Mouse (Mus musculus): Measurements from ENCODE around the gene Mdm2. TPM values are rescaled to one million over a fixed set of nuclear protein-coding genes. Genes with fewer than 3 reads are reported as not detected.

Gene Mdm2
- total and polyA plus RNA-seq, 3 experiments: 35.3 to 601 (median 42.2) TPM

DNA sequence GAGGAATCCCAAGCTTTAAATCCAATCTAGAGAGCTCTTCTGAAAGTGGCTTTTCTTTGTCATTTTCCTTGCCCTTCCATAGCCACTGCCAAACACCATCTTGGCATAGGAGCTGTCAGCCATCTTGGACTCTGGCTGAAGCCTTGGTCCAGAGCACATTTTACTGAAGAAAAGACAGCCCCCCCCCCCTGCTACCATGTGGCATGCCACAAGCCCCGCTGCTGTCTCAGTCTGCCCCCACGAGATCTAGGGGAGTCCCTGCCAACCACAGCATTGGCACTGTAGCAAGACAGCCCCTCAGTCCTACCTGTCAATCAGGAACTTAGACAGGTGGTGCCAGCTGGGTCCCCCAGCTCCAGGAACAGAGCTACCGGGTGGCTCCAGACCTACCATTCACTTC lies 29.0 kb downstream of the Mdm2 start:
- Histone ChIP-seq H3K27me3 (ENCODE audit: control insufficient read depth in 1 of 2, insufficient read depth in 2 of 2, low read length in 2 of 2) (no peaks in the 10 kb centered on the region), H3K4me1 (ENCODE audit: control insufficient read depth in 1 of 2, insufficient read depth in 2 of 2, low read length in 2 of 2) (peaks cover 6 to 17% of the 10 kb centered on the region in 2 experiments), H3K79me2 (ENCODE audit: control insufficient read depth, insufficient read depth, low read length, poor library complexity) (no peaks in the 10 kb centered on the region), H3K27ac (ENCODE audit: control insufficient read depth, low read depth, low read length) (no peak overlapping the region), H3K9me3 (replicated peaks; ENCODE audit: insufficient read depth, low read length) (no peaks in the 10 kb centered on the region), H3K9ac (ENCODE audit: control insufficient read depth, low read depth, low read length, poor library complexity, severe bottlenecking) (no peak overlapping the region), H3K36me3 (ENCODE audit: control insufficient read depth in 1 of 2, insufficient read depth in 2 of 2, low read length in 2 of 2) (peaks cover 0 to 14% of the 10 kb centered on the region in 2 experiments; a peak in 2 of 4 replicates), H3K4me3 (ENCODE audit: control insufficient read depth in 1 of 2, insufficient read depth in 1 of 2, low read depth in 2 of 2, low read length in 2 of 2) (no peak overlapping the region)
- TF ChIP-seq GATA1 (IDR thresholded peaks at IDR 0.05; ENCODE audit: low read depth, low read length) (no peak), MAZ (IDR thresholded peaks at IDR 0.05; ENCODE audit: low read depth, low read length) (no peak), TCF12 (IDR thresholded peaks at IDR 0.05; ENCODE audit: low read depth, low read length) (no peak), ELF1 (IDR thresholded peaks at IDR 0.05; ENCODE audit: low read depth, low read length) (no peak), CHD1 (IDR thresholded peaks at IDR 0.05; ENCODE audit: low read depth, low read length) (no peak), EP300 (IDR thresholded peaks at IDR 0.05; ENCODE audit: low read depth in 1 of 2, low read length in 2 of 2) (no peak), MYC (IDR thresholded peaks at IDR 0.05; ENCODE audit: low read depth, low read length) (no peak), MYB (IDR thresholded peaks at IDR 0.05; ENCODE audit: low read depth, low read length) (no peak), POLR2AphosphoS2 (IDR thresholded peaks at IDR 0.05; ENCODE audit: low read length) (no peak), USF2 (IDR thresholded peaks at IDR 0.05; ENCODE audit: borderline replicate concordance in 1 of 2, insufficient read depth in 1 of 2, low read depth in 1 of 2, low read length in 2 of 2) (no peak), CTCF (IDR thresholded peaks at IDR 0.05 in 2 of 3, conservative IDR thresholded peaks at IDR 0.05 in 1 of 3; ENCODE audit: control insufficient read depth in 1 of 3, insufficient read depth in 1 of 3, low read depth in 2 of 3, low read length in 3 of 3, poor library complexity in 1 of 3, severe bottlenecking in 1 of 3) (no peak), RAD21 (IDR thresholded peaks at IDR 0.05; ENCODE audit: low read depth, low read length) (no peak)
- no peak for DNase-seq (ENCODE audit: low read depth, low spot score)

DNA sequence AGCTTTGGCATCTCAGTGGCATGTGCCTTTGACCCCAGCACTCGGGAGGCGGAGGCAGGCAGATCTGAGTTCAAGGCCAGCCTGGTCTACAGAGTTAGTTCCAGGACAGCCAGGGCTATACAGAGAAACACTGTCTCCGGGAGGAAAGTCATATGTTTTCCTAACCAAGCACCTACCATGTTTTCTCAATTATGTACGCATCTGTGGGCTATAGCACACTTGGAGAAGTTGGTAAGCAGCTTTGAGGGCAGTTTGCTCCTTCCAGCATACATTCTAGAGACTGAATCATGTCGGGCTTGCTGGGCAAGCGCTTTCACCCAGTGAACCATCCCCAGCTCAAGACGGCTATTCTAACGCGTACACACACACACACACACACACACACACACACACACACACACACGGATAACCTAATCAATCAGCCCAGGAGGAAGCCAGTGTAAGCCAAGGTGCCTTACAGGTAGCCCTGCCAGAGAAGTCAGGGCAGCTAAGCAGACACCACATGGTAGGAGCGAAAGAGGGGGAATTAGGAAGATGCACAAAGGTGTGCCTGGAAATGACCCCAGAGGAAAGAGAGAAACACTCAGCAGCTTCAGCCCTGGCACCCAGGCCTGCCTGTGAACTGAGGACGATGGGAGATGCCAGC lies 29.6 kb downstream of the Mdm2 start:
- Histone ChIP-seq H3K79me2 (ENCODE audit: control insufficient read depth, insufficient read depth, low read length, poor library complexity) (no peaks in the 10 kb centered on the region), H3K9me3 (replicated peaks; ENCODE audit: insufficient read depth, low read length) (no peaks in the 10 kb centered on the region), H3K27me3 (ENCODE audit: control insufficient read depth in 1 of 2, insufficient read depth in 2 of 2, low read length in 2 of 2) (no peaks in the 10 kb centered on the region), H3K9ac (ENCODE audit: control insufficient read depth, low read depth, low read length, poor library complexity, severe bottlenecking) (no peak overlapping the region), H3K36me3 (ENCODE audit: control insufficient read depth in 1 of 2, insufficient read depth in 2 of 2, low read length in 2 of 2) (peaks cover 0 to 19% of the 10 kb centered on the region in 2 experiments; a peak in 2 of 4 replicates), H3K27ac (ENCODE audit: control insufficient read depth, low read depth, low read length) (no peak overlapping the region), H3K4me3 (ENCODE audit: control insufficient read depth in 1 of 2, insufficient read depth in 1 of 2, low read depth in 2 of 2, low read length in 2 of 2) (no peak overlapping the region), H3K4me1 (ENCODE audit: control insufficient read depth in 1 of 2, insufficient read depth in 2 of 2, low read length in 2 of 2) (peaks cover 6 to 22% of the 10 kb centered on the region in 2 experiments)
- TF ChIP-seq CTCF (IDR thresholded peaks at IDR 0.05 in 2 of 3, conservative IDR thresholded peaks at IDR 0.05 in 1 of 3; ENCODE audit: control insufficient read depth in 1 of 3, insufficient read depth in 1 of 3, low read depth in 2 of 3, low read length in 3 of 3, poor library complexity in 1 of 3, severe bottlenecking in 1 of 3): no peak
- DNase-seq (ENCODE audit: low read depth, low spot score): no peak

DNA sequence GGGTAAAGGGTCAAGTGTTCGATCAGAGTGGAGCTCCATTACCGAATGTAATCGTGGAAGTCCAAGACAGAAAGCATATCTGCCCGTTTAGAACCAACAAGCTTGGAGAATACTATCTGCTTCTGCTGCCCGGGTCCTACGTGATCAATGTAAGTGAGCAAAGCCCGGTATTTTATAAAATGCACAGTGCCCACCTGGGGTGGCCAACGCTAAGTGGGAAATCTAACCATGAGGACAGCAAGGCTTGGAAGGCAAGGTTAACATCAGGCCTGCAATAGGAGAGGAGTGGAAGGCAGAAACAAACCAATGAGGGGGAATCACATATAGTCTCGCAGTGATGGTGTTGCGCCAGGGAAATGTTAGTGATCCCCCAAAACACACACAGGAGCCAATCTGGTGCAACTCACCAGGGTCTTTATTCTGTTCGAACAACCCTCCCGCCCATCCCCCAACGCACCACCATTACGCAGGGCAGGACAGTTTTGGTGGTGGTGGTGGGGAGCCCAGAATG lies 30.5 kb downstream of the Mdm2 start:
- DNase-seq (ENCODE audit: low read depth, low spot score): no peak
- no peak for TF ChIP-seq SIN3A (IDR thresholded peaks at IDR 0.05; ENCODE audit: low read length)
- TF ChIP-seq ZC3H11A (IDR thresholded peaks at IDR 0.05; ENCODE audit: low read depth, low read length): no peak
- TF ChIP-seq MEF2A (IDR thresholded peaks at IDR 0.05; ENCODE audit: extremely low read depth, insufficient replicate concordance, low read depth, low read length, poor library complexity, severe bottlenecking): no peak
- TF ChIP-seq EP300 (IDR thresholded peaks at IDR 0.05; ENCODE audit: low read depth in 1 of 2, low read length in 2 of 2): no peak
- no peak for TF ChIP-seq MAX (IDR thresholded peaks at IDR 0.05; ENCODE audit: low read length)
- no peak for TF ChIP-seq ZKSCAN1 (IDR thresholded peaks at IDR 0.05; ENCODE audit: low read depth, low read length)
- no peak for TF ChIP-seq POLR2A (IDR thresholded peaks at IDR 0.05; ENCODE audit: control insufficient read depth in 1 of 2, insufficient read depth in 1 of 2, low read depth in 1 of 2, low read length in 2 of 2, poor library complexity in 1 of 2)
- no peak for TF ChIP-seq TBP (IDR thresholded peaks at IDR 0.05; ENCODE audit: low read depth, low read length)
- TF ChIP-seq CTCF (IDR thresholded peaks at IDR 0.05 in 2 of 3, conservative IDR thresholded peaks at IDR 0.05 in 1 of 3; ENCODE audit: control insufficient read depth in 1 of 3, insufficient read depth in 1 of 3, low read depth in 2 of 3, low read length in 3 of 3, poor library complexity in 1 of 3, severe bottlenecking in 1 of 3): no peak
- no peak for TF ChIP-seq E2F4 (IDR thresholded peaks at IDR 0.05; ENCODE audit: borderline replicate concordance, low read depth, low read length)
- TF ChIP-seq SMC3 (IDR thresholded peaks at IDR 0.05; ENCODE audit: low read depth, low read length): no peak
- no peak for TF ChIP-seq RCOR1 (IDR thresholded peaks at IDR 0.05; ENCODE audit: low read depth, low read length)
- TF ChIP-seq POLR2AphosphoS5 (IDR thresholded peaks at IDR 0.05; ENCODE audit: borderline replicate concordance, low read depth, low read length): no peak
- no peak for TF ChIP-seq ZNF384 (IDR thresholded peaks at IDR 0.05; ENCODE audit: low read depth, low read length)
- peaks cover 6 to 26% of the 10 kb centered on the region in 2 experiments for H3K4me1 ChIP-seq (ENCODE audit: control insufficient read depth in 1 of 2, insufficient read depth in 2 of 2, low read length in 2 of 2)

More for the DNA sequence above, 30.5 kb downstream of the Mdm2 start:
- Histone ChIP-seq H3K36me3 (ENCODE audit: control insufficient read depth in 1 of 2, insufficient read depth in 2 of 2, low read length in 2 of 2) (peaks cover 0 to 22% of the 10 kb centered on the region in 2 experiments; a peak in 2 of 4 replicates), H3K79me2 (ENCODE audit: control insufficient read depth, insufficient read depth, low read length, poor library complexity) (no peaks in the 10 kb centered on the region), H3K27me3 (ENCODE audit: control insufficient read depth in 1 of 2, insufficient read depth in 2 of 2, low read length in 2 of 2) (no peaks in the 10 kb centered on the region), H3K4me3 (ENCODE audit: control insufficient read depth in 1 of 2, insufficient read depth in 1 of 2, low read depth in 2 of 2, low read length in 2 of 2) (no peak overlapping the region), H3K9me3 (replicated peaks; ENCODE audit: insufficient read depth, low read length) (no peaks in the 10 kb centered on the region), H3K27ac (ENCODE audit: control insufficient read depth, low read depth, low read length) (no peak overlapping the region), H3K9ac (ENCODE audit: control insufficient read depth, low read depth, low read length, poor library complexity, severe bottlenecking) (no peak overlapping the region)
